Mouse (Mus musculus): ENCODE measurements at regions not wholly inside any gene's neighbourhood (a gene's known extent, or its start where the extent isn't known, plus 50 kb on each side); places are given as distances from the start of the nearest gene placed in this dataset.
"Not testable (repeated sequence)": the region's sequence is repeated elsewhere in the genome, so short reads cannot be mapped to it uniquely, and the experiment has no call there.

DNA sequence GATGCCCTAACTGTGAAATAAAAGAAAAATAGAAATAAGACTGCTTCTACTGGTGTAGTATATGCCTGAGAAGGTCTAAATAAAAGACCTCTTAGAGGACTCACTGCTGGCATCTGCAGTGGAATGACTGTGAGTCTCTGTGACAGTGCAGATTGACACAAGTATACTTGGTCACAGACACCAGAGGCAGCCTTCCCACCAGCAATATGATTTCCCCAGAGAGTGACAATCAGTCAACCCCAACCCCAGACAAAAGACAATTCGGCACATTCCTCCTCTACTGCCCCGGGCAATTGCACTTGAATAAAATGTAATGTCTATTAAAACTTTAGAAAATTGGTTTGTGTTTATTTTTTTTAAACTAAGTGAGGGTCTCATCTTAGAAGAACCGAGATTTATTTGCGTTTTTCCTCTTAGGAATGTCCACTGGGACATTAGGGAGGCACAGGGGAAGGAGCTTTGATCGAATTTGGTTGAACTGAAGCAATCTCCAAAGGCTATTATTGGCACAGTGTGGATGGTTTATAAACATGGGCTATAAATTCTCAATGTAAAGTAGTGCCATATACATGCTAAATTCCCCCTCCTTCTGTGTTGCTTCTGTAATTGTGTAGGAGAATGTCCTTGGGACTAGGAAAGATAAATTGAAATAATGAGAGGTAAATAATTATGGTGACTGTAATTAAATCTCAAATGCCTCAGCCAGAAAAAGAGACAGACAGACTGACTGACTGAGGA, 123.0 kb upstream of the Lnx1 start:
- no peak for DNase-seq

DNA sequence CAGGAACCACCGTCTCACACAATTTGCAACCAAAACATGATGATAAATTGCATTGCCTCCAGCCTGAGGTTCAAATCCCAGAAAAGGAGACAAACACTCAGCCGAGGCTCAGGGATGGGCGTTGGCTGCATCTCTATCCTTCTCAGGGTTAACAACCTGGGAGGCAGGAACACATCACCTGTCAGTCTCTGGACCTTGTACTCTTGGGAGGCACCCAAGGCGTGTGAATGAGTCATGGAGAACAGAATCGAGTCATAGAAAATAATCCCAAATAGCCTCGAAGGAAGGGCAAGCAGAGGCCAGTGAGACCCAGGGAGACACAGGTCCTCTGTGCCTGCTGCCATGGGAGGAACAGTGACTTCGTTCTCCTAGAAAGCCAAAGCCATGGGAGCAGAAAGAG, 121.0 kb upstream of the Lnx1 start:
- DNase-seq: no peak

DNA sequence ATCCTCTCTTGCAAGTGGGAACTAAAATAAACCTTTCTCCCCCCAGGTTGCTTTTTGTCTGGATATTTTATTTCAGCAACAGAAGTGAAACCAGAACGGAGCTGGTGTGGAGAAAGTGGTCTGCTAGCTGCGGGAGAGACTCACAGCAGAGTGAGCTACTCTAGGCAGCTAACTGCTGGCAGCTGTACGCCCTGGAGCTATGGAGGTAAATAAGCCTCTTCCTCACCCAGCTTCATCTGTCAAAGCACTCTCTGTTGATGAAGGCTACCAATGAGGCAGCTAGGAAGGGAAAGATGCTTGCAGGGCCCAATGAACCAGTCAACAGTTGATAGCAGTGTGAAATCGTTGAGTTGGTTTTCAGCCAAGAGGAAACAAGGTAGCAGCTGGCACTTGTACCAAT, 119.3 kb upstream of the Lnx1 start:
- no peak for DNase-seq

DNA sequence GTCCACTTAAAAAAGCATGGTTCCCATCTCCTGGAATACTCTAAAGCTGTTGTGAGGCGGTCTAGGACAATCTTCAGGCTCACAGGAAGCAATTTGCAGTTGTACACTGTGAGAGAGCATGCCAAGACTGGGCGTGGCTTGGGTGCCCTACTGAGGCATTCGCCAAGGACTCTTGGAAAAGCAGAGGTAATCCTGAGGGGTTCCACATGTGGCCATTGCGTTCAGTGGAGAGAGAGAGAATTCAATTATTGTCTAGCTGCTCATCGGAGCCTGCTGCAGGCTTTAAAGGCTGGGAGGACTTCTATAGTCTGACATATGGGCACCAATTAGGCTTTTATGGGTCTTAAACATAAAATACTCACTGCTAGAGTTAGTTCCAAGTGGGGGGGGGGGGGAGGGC, 113.8 kb upstream of the Lnx1 start:
- no peak for DNase-seq

DNA sequence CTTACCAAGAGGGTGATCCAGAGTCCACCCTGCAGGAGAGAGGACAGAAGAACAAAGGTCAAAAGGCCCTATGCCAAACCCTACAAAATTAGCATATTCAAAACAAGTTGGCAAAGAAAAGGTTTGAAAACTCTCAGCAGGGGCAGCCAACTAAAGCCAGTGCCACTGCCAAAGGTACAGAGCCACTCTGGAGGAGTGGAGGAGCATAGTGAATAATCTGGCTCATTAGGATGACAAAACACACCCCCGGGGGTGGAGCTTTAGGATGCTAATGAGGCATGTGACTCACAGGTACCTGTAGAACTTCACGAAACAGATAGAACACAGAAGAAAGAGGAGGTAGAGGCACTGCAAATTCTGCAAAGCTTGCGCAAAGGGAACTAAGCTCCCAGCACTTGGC, 110.7 kb upstream of the Lnx1 start:
- DNase-seq: no peak

DNA sequence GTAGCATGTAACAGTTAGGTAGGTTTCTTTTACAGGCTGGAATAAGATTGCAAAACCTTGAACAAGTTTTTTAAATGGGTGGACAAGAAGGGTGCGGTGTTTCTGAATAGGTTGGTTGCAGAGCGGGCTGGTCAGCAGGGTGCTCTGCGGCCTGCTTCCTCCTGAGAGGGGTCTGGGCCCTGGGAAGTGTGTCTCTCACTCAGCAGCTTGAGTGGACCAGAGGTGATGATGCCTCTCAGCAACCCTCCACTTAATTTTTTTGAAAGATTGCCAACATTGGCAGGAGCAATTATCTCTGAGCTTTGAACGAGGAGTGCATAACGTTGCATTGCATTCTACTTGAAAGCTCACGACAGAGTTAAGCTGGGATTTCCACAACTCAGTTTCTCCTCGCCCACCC, 108.3 kb upstream of the Lnx1 start:
- no peak for DNase-seq

DNA sequence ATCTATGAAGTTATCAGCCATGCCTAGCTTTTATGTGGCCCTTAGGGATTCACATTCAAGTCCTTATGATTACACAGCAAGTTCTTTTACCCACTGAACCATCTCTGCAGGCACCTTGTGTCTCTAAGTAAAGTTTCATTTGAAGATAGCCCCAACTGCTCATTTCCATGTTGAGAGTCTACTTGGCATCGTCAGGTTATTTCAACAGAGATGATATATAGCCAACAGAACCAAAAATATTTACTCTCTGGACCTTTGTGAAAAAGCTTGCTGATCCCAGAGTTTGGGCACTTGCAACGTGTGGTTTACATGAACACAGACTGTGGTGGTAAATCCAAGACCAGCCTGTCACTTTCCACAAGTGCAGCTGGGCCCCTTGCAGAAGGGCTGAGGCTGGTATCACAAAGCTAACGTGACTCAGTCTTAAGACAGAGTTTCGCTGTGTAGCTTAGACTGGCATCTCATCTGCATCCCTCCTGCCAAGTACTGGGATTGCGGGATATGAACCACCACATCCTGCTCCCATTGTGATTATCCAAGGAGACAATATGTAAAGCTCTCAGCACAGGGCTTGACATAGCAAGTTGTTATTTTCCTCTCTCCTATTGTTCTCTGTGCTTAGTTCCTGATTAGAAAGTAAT, 105.0 kb upstream of the Lnx1 start:
- DNase-seq: no peak

DNA sequence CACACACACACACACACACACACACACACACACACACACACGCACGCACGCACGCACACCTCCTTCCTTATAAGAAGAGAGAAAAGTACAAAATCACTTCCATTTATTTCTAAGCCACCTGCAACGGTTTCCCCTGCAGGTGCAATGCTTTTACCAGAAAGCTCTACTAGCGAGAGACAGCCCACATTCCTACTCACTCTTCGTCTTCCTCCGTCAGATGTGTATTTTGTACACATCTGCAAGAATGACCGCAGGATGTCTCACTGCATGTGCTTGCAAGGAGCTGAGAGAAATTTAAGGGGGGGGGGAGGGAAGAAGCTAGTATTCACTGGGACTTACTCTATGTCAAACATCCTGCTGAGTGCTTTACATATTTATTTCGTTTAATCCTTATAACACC, 99.2 kb upstream of the Lnx1 start:
- DNase-seq: no peak

DNA sequence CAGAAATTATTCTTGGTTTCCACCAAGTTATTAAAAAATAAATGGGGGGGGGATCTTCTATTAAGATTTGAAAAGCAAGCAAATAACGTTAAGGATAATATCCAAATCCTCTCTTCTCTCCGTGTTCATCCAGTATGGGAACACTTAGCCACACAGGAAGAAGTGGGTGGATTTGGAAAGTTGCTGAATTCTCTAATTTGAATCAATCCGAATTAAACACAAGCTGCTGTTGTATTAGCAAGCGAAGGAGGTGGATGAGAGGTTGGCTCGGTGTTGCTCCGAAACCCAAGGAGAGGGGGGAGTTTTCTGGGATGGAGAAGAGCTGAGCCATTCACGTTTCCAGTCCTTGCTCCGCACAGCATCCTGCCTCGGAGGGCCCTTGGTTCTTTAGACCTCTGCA, 97.6 kb upstream of the Lnx1 start:
- DNase-seq: peak; percentile 7

DNA sequence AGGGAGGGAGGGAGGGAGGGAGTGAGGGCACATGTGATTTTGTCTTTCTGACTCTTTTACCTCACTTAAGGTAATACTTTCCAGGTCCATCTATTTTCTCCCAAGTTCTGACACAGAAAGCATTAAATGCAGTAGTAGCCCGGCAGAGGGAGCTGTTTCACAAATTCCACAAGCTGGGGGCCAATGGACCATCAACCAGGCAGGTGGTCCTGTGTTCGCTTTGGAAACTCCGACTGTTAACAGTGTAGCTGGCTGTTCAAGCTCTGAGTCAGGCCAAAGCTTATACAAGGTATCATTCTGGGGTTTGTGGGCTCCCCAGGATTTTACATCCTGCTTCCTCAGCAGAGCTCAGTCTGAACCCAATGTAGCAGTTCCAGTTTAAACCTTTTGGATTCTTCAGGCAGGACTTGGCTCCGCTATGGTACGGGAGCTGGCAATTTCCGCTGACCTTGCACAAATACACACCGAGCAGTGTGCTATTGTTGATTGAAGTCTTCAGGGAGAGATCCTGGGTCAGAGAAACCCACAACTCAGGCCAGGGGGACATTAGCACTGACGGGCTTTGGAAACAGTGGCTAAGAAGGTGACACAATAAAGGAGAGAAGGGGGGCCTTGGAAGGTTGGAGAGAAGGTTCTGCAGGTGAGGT, 93.8 kb upstream of the Lnx1 start:
- peak; percentile 11 for DNase-seq

DNA sequence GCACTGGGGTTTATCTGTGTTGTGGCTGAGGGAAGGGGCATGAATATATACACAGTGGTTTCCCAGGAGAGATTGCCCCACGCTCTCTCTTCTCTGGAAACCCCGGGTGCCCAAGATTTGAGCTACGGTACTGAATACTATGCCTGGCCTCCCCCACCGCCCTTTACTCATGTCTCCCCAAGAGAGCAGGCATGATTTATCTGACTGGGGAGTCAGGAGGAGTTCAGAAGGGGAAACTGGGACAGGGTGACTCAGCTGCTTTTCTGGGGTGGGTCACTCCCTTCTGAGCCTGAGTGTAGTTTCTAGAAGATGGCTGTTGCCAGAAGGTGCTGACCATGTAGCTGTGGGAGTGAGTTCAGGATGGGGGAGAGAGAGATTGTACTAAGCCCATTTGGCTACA, 92.0 kb upstream of the Lnx1 start:
- no peak for DNase-seq

DNA sequence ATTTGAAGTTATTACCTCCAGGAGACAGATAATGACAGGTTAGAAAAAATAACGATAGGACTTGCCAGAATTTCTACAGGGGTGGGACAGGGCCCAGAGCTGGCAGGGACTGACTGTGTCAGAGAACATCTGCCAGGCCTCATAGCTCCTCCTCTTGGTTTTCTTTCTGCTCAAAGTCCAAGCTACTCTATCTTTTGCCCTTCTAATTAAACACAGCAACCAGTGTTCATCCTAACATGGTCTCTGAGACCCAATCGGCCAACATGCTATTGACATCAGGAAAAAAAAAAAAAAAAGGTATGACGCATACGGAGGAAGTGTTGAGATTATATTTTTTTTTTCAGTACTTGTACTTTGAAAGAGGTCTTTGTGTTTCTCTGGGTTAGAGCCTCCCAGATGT, 90.7 kb upstream of the Lnx1 start:
- DNase-seq: no peak

DNA sequence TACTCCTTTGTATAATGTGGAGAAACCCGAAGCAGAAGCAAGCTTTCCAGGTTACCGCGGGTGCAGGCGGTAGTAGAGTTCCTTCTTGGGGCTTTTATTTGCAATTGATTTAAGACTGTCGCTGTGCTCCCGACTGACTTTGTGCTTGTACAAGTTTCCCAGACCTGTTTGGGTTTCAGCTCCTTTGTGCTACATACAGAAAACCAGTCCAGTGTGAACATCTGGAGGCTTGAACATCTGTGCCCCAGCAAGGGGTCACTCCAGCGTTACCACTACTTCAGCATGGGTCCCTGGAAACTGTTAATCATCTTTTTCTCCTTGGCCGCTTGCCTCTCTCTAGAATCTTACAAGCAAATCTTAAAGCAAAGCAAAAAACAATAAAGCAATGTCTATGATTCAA, 90.2 kb upstream of the Lnx1 start:
- DNase-seq: no peak

DNA sequence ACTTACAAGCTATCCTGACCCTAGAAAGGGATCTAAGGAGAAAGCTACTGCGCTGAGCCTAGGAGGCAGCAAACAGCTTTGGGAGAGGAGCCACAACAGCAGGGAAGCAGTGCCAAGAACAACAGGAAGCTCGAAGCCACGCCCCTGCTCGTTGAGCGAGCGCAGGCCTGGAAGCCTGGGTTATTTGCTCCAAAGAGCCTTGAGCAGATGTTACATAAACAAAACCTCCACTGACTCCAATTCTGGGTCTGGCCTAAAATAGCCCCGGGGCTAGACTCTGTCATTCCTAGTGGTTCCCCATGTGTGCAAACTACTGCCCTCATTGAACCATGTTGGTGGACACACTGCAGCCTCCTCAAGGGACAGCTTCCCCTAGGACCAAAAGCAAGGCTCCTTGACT, 89.6 kb upstream of the Lnx1 start:
- DNase-seq: peak; percentile 42

DNA sequence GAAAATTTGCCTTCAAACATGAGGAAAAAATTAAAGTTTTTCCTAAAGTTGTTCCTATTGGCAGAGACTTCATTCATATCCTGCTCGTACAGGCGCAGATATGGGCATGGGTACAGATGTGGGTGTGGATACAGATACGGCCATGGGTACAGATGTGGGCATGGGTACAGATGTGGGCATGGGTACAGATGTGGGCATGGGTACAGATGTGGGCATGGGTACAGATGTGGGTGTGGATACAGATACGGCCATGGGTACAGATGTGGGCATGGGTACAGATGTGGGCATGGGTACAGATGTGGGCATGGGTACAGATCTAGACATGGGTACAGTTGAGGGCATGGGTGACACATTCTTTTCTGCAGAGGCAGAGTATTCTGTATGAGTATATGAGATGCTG, 87.8 kb upstream of the Lnx1 start:
- DNase-seq: not testable (repeated sequence)

DNA sequence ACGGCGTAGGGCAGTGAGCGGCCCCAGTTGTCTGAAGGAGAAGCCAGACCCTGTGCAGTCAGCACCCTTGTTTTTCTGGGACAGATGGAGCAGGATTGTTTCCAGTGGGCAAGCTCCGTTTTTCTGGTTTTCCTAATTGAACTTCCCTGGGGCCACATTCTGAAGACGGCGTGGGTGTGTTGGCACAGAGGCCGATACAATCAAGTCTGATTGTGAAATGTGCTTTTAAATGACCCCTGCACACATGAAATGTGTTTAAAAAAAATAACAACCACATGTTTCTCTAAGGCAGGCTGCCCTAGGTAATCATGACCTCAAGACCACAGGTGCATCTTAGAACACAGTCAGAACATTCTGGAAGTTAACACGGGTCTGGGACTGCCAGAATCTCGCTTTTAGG, 81.2 kb upstream of the Lnx1 start:
- DNase-seq: no peak

DNA sequence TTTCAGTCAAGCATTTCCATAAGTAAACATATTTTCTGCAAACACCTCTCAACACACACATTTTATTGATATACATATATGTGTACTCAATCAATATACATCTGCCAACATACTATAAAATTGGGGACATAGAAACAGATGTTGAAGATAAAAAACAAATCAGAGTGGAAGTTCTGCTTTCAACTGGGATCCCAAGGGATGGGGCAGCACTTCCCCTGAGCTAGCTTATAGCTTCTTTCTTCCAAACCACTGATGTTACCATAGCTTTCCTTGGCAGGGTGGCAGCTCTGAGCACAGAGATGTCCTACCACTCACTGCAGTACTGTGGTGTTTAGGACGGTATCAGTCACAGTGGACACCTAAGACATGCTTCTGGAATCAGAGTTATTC, 75.4 kb upstream of the Lnx1 start:
- DNase-seq: no peak

DNA sequence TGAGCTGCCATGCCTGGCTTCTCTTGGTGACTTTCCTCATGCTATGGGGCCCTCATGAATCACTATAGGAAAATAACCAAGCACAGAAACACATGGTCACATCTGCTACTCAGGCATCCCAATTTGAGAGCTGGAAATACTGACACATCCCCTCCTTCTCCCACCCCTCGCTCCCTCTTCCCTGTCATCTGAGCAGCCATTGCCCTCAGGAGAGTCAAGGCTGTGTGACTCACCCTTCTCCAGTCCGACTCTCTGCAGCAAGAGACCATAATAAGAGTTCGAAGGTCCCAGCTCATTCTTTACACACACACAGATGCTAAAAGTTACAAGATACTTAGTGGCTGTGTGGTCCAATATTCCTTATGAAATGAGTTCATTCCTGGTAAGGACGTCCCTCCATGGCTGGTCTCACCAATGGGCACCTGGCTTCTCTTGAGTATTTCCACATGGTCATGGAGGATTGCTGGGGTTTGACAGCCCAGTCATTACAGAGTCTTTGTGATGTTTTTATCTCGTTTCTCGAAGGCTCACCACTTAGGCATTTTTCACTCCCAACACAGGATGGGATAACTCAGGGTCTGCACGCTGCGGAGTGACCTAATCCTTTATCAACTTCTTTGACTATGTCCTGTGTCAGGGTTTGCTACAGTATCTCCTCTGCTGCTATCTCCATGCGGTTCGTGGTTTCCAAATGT, 74.8 kb upstream of the Lnx1 start:
- no peak for DNase-seq

DNA sequence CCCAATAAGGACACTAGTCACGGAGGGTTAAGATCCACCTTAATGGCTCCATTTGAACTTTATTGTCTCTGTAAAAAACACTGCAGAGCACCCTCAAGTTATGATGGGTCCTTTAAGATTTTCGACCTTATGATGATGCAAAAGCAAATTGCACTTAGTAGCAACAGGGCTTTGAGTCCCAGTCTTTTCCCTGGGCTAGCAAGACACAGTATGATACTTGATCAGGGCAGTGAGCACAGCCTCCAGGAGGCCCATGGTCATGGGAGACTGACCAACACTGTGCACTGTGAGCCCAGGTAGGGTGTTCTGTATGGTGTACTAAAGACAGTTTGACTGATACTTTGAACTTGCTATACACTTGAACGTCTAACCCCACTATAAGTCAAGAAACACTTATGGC, 73.4 kb upstream of the Lnx1 start:
- no peak for DNase-seq

DNA sequence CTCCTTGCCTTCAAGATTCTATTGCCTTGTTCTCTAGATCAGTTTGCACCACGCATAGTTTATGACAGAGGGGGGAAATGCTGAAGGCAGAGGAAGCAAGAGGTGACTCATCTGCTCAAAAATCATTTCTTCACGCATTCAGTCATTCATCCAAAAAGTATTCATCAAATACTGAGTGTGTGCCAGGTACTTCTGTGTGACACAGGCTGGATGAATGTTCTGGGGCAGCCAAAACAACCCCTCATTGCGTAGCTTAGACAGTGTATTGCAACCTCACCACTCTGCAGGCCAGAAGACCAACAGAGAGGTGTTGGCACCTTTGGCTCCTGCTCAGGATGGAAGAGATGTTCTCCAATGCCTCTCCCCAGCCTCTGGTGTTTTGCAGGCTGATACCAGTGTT, 72.9 kb upstream of the Lnx1 start:
- DNase-seq: no peak

DNA sequence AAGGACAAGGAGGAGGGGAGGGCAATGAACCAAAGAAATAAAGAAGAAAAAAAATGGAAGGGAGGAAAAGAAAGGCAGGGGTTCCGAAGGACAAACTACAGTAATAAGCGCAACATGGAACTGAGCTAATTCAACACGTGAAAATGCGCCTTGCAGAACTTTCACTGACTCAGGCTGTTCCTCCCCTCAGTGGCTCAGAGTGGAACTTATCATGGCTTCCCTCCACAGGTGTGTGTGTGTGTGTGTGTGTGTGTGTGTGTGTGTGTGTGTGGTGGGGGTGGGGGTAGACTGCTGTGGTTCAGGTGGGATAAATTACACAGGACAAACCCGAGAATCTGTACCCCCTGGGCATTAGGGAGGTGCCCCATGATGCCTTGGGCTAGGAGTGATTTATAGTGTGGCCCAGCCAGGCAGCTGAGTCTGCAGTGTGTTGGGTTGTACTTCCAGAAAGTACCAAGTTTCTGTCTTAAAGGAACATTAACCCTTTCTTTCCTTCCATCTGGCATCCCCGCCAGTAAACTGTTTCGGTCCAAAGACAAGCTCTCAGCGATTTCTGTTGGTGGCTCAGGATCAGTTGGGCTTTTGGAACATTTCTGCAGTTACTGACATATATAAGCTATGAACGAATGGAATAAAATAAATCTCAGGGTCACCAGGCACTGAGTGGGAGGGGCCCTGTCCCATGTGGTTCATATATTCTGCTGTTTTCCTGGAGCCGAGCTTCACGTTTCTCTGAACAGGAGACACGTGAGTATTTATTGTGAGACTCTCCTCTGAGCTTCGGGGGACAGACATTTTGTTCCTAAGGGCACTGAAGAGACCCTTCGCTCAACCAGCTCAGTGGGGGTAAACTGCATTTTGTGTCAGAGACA, 71.1 kb upstream of the Lnx1 start:
- DNase-seq: no peak

DNA sequence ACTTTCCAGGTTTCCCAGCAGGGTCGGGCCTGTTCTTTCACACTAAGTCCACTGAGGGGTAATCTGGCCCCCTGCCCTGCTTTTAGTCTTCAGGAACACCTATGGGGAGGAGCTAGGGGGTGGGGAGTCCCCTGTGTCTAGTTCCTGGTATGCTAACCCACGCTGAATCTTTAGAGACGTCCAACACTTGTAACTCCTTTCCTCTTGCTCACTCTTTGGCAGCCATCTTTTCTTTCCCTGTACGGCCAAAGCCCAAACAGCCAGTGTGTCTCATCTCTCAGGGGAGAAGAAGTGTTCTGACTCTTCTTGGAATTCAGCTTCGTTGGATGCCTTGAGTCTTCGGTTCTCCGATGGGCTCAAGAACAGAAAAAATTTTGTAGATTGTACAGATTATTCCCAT, 68.4 kb upstream of the Lnx1 start:
- DNase-seq: no peak

DNA sequence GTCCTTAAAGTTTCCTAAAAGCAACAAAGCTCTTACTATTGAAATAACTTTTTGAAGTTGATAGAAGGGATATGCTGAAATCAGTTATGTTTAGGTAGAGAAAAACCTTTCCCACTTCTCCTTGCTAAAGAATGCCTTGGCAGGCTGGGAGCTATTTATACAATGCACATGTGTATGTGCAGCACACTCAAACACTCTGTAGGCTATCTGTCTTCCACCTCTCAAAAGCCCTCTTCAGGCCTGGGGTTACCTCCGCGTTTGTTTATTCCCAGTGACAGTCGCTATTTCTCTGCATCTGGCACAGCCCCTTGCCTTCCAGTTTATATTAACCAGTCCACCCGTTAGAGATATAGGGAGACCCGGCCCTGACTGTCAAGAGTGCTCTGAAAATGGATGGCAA, 66.3 kb upstream of the Lnx1 start:
- no peak for DNase-seq
